Mouse (Mus musculus): ENCODE measurements around the gene Gm12185. TPM values are rescaled to one million over a fixed set of nuclear protein-coding genes. Genes with fewer than 3 reads are reported as not detected.

The Gm12185 gene
- polyA plus RNA-seq, 1 experiment from 2014 or later = not detected

Other genes with a start within 250 kb of the Gm12185 start
- 397 and 428 TPM in 2 replicates for gene Rack1, start 191.9 kb downstream of the Gm12185 start, polyA plus RNA-seq (2016; fragmentation: Nextera tagmentation; extraction: Ambion mirVana)
- gene Trim41, start 174.9 kb downstream of the Gm12185 start, polyA plus RNA-seq (2016; fragmentation: Nextera tagmentation; extraction: Ambion mirVana) = 4.3 and 4.4 TPM in 2 replicates
- 0.39 and 0.52 TPM in 2 replicates for gene Trim7, start 166.1 kb downstream of the Gm12185 start, polyA plus RNA-seq (2016; fragmentation: Nextera tagmentation; extraction: Ambion mirVana)
- gene Gm12184, start 165.6 kb downstream of the Gm12185 start, polyA plus RNA-seq (2016; fragmentation: Nextera tagmentation; extraction: Ambion mirVana) = 3.3 and 5.3 TPM in 2 replicates
- 7.6 and 7.7 TPM in 2 replicates for gene Irgm1, start 120.5 kb downstream of the Gm12185 start, polyA plus RNA-seq (2016; fragmentation: Nextera tagmentation; extraction: Ambion mirVana)
- gene Gm5431, start 90.0 kb downstream of the Gm12185 start, polyA plus RNA-seq (2016; fragmentation: Nextera tagmentation; extraction: Ambion mirVana) = 0.09 and 0.22 TPM in 2 replicates
- gene Psme2b, start 46.0 kb downstream of the Gm12185 start, polyA plus RNA-seq (2016; fragmentation: Nextera tagmentation; extraction: Ambion mirVana) = 1.1 and 1.5 TPM in 2 replicates
- not detected in 2 replicates for gene Olfr56, start 13.3 kb downstream of the Gm12185 start, polyA plus RNA-seq (2016; fragmentation: Nextera tagmentation; extraction: Ambion mirVana)
- gene 9930111J21Rik1, start 12.8 kb downstream of the Gm12185 start, polyA plus RNA-seq (2016; fragmentation: Nextera tagmentation; extraction: Ambion mirVana) = 0.09 TPM in 1 of 2 replicates, not detected in the other
- not detected in 2 replicates for gene Tgtp1, start 1.9 kb upstream of the Gm12185 start, polyA plus RNA-seq (2016; fragmentation: Nextera tagmentation; extraction: Ambion mirVana)
- 0.23 and 0.24 TPM in 2 replicates for gene 9930111J21Rik2, start 59.0 kb upstream of the Gm12185 start, polyA plus RNA-seq (2016; fragmentation: Nextera tagmentation; extraction: Ambion mirVana)
- not detected in 2 replicates for gene Tgtp2, start 72.0 kb upstream of the Gm12185 start, polyA plus RNA-seq (2016; fragmentation: Nextera tagmentation; extraction: Ambion mirVana)
- gene Ifi47, start 84.4 kb upstream of the Gm12185 start, polyA plus RNA-seq (2016; fragmentation: Nextera tagmentation; extraction: Ambion mirVana) = 0.55 and 0.68 TPM in 2 replicates
- gene Olfr1396, start 122.6 kb upstream of the Gm12185 start, polyA plus RNA-seq (2016; fragmentation: Nextera tagmentation; extraction: Ambion mirVana) = not detected in 2 replicates
- gene Olfr1395, start 150.0 kb upstream of the Gm12185 start, polyA plus RNA-seq (2016; fragmentation: Nextera tagmentation; extraction: Ambion mirVana) = not detected in 2 replicates
- gene Olfr1394, start 162.2 kb upstream of the Gm12185 start, polyA plus RNA-seq (2016; fragmentation: Nextera tagmentation; extraction: Ambion mirVana) = not detected in 2 replicates
- gene Btnl9, start 194.9 kb upstream of the Gm12185 start, polyA plus RNA-seq (2016; fragmentation: Nextera tagmentation; extraction: Ambion mirVana) = 1.4 and 1.9 TPM in 2 replicates
- gene Zfp62, start 211.1 kb upstream of the Gm12185 start, polyA plus RNA-seq (2016; fragmentation: Nextera tagmentation; extraction: Ambion mirVana) = 33.5 and 34.6 TPM in 2 replicates